Mouse (Mus musculus) embryonic fibroblast, embryonic 13.5 days (primary cell): ENCODE measurements around the gene BC017158.

ENCODE experiments used
- CTCF ChIP-seq: IDR thresholded peaks from 2 replicates; pipeline ENCODE4 v1.5.1; 2011; ENCODE audit warnings: mild to moderate bottlenecking, control low read depth, low read length, moderate library complexity, borderline replicate concordance; ENCODE audit not compliant: insufficient read depth
- POLR2A ChIP-seq: IDR thresholded peaks from 2 replicates; pipeline ENCODE4 v1.6.1; 2011; ENCODE audit warnings: low read depth, mild to moderate bottlenecking, control low read depth, low read length, moderate library complexity

- TF ChIP-seq POLR2A (no peak), CTCF (no peak)
These were observed 30.6 kb downstream of the BC017158 start for GRCm38 (mm10) chr7:128267391-128267790.
